Mouse (Mus musculus) liver, embryonic 11.5 days (tissue): ENCODE measurements around the gene Chfr. TPM values are rescaled to one million over a fixed set of nuclear protein-coding genes. Genes with fewer than 3 reads are reported as not detected.

Source experiments
- ATAC-seq: fragments of 200-750 bp; cut with Nextera tagmentation; replicated peaks from 2 replicates; pipeline ENCODE4 v1.8.0; 2017; ENCODE audit warnings: moderate number of reproducible peaks, mild to moderate bottlenecking, moderate TSS enrichment, moderate library complexity; ENCODE audit not compliant: low FRiP score
- DNase-seq: peaks from one replicate; pipeline ENCODE4 v3.0.0-alpha.2; 2017; ENCODE audit warnings: low spot score
- H3K27ac ChIP-seq: fragments of 300-500 bp; sonication (generic); 2 replicates; pipeline ENCODE4 v1.5.1; 2014; ENCODE audit warnings: mild to moderate bottlenecking, low read depth, low read length, control low read depth
- H3K27me3 ChIP-seq: fragments of 300-500 bp; sonication (generic); replicated peaks from 2 replicates; pipeline ENCODE4 v1.6.1; 2014; ENCODE audit warnings: low read length, mixed read lengths; ENCODE audit not compliant: control insufficient read depth, insufficient read depth
- H3K36me3 ChIP-seq: fragments of 300-500 bp; sonication (generic); 2 replicates; pipeline ENCODE4 v1.6.1; 2014; ENCODE audit warnings: mild to moderate bottlenecking, low read length, moderate library complexity, mixed read lengths; ENCODE audit not compliant: control insufficient read depth, insufficient read depth
- H3K4me1 ChIP-seq: fragments of 300-500 bp; sonication (generic); replicated peaks from 2 replicates; pipeline ENCODE4 v1.6.1; 2014; ENCODE audit warnings: low read length, mixed read lengths; ENCODE audit not compliant: control insufficient read depth, insufficient read depth
- H3K4me2 ChIP-seq: fragments of 300-500 bp; sonication (generic); 2 replicates; pipeline ENCODE4 v1.6.1; 2014; ENCODE audit warnings: mild to moderate bottlenecking, control low read depth, moderate library complexity
- H3K4me3 ChIP-seq: fragments of 300-500 bp; sonication (generic); 2 replicates; pipeline ENCODE4 v1.5.1; 2014; ENCODE audit warnings: low read depth, low read length, control low read depth
- H3K9ac ChIP-seq: fragments of 300-500 bp; sonication (generic); 2 replicates; pipeline ENCODE4 v1.6.1; 2014; ENCODE audit warnings: low read depth, low read length, control low read depth
- H3K9me3 ChIP-seq: fragments of 300-500 bp; sonication (generic); 2 replicates; pipeline ENCODE4 v1.6.1; 2016; ENCODE audit warnings: low read length, inconsistent platforms, mixed read lengths; ENCODE audit not compliant: control insufficient read depth
- WGBS: fragments of 180-500 bp; shearing (Covaris S2); extraction: QIAGEN DNeasy Blood & Tissue Kit; methylation state at CpG from one replicate; pipeline ENCODE4 v1.1.7; 2014; 5-methylcytosine and 5-hydroxymethylcytosine counted together
- polyA plus RNA-seq: library from polyadenylated mRNA; unstranded; fragments of >200 nt; fragmentation: Nextera tagmentation; extraction: Ambion mirVana; gene quantifications from 2 replicates; pipeline ENCODE4 v1.2.1, GENCODE M21; 2014

Gene Chfr
- polyA plus RNA-seq, 1 experiment from 2014 or later = 38.9 TPM

DNA sequence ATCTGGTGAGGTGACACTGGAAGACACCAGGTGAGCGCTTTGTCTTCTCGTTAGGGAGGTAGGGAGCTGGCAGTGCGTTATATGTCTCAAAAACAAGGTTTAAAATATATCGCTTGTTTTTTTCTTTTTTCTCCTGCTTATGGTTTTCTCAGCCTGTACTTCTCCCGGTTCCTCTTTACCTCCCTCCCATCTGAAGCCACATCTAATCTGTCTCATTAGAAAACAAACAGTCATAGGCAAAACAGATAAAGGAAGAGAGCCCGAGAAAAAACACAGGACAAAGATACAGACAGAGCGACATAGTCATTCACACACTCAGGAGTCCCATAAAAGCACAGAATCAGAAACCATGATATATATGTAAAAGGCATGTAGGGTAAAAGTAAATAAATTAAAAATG is 4.8 kb downstream of the Chfr start:
- DNase-seq = no peak
- Histone ChIP-seq H3K36me3 (peaks cover 14% of the 10 kb centered on the region; the same call in 1 of the 2 replicates), H3K9ac (no peak overlapping the region), H3K27me3 (no peaks in the 10 kb centered on the region), H3K4me2 (no peak overlapping the region), H3K4me3 (no peak overlapping the region), H3K9me3 (no peaks in the 10 kb centered on the region), H3K4me1 (no peaks in the 10 kb centered on the region; the same call in 1 of the 2 replicates), H3K27ac (no peak overlapping the region)
- no peak for ATAC-seq
- WGBS = 89% methylated on average over 7 of the region's 7 CpGs

GRCm38 (mm10) chr5:110142309-110142708 is 6.7 kb downstream of the Chfr start:
- H3K4me2 ChIP-seq = no peak overlapping the region
- ATAC-seq (no peak), DNase-seq (no peak)
- no peaks in the 10 kb centered on the region for H3K27me3 ChIP-seq
- H3K9me3 ChIP-seq = no peaks in the 10 kb centered on the region
- H3K9ac ChIP-seq = no peak overlapping the region
- peaks cover 23% of the 10 kb centered on the region for H3K36me3 ChIP-seq
- no peak overlapping the region for H3K4me3 ChIP-seq
- no peaks in the 10 kb centered on the region; the same call in 1 of the 2 replicates for H3K4me1 ChIP-seq
- H3K27ac ChIP-seq = no peak overlapping the region
- 95% methylated on average over 2 of the region's 2 CpGs for WGBS

DNA sequence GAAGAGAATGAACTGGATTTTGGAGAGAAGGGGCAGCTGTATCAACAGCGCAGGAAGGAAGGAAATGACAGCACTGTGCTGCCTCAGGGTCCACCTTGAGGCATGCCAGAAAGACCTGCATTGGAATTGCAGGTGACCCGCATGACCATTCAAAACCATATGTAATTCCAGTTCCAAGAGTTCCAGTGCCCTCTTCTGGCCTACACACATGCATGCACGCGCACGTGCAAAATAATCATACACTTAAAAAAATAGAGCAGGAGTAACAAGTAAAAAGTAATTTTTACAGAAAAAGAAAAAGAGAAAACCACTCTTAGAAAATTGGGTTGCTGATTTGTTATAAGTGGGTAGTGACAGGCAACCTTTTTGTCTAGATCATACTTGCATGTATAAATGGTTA is 7.4 kb downstream of the Chfr start:
- H3K9me3 ChIP-seq = no peaks in the 10 kb centered on the region
- DNase-seq = no peak

DNA sequence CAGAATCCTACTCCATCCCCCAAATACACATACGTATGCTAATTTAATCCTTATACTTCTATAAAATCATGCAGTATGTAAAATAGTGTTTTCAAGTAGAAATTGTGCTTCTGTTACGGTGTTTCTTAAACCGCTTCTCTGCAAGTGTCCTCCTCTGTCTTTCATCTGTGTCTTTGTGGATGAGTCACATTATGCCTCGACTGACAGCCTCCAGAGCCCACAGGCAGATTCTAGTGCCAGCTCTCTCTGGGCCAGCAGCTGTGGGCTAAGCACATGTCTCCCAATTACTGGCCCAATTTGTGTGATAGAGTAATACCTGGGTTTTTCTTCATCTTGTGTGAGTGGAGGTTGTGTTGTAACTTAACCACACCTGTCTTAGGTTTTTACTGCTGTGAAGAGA is 33.7 kb downstream of the Chfr start:
- H3K9ac ChIP-seq = no peak overlapping the region
- DNase-seq = no peak
- no peak overlapping the region for H3K27ac ChIP-seq
- no peaks in the 10 kb centered on the region for H3K9me3 ChIP-seq
- no peak overlapping the region for H3K4me2 ChIP-seq
- no peak overlapping the region for H3K4me3 ChIP-seq
- H3K4me1 ChIP-seq = no peaks in the 10 kb centered on the region
- ATAC-seq = no peak
- peaks cover 6% of the 10 kb centered on the region; the same call in 1 of the 2 replicates for H3K36me3 ChIP-seq
- H3K27me3 ChIP-seq = no peaks in the 10 kb centered on the region
- 94% methylated on average over 4 of the region's 4 CpGs for WGBS

More for the DNA sequence above, 7.4 kb downstream of the Chfr start:
- Histone ChIP-seq H3K9ac (no peak overlapping the region), H3K4me1 (no peaks in the 10 kb centered on the region), H3K27me3 (no peaks in the 10 kb centered on the region), H3K27ac (no peak overlapping the region), H3K4me3 (no peak overlapping the region), H3K4me2 (no peak overlapping the region), H3K36me3 (peaks cover 26% of the 10 kb centered on the region)
- WGBS = 86% methylated on average over 5 of the region's 5 CpGs
- no peak for ATAC-seq

DNA sequence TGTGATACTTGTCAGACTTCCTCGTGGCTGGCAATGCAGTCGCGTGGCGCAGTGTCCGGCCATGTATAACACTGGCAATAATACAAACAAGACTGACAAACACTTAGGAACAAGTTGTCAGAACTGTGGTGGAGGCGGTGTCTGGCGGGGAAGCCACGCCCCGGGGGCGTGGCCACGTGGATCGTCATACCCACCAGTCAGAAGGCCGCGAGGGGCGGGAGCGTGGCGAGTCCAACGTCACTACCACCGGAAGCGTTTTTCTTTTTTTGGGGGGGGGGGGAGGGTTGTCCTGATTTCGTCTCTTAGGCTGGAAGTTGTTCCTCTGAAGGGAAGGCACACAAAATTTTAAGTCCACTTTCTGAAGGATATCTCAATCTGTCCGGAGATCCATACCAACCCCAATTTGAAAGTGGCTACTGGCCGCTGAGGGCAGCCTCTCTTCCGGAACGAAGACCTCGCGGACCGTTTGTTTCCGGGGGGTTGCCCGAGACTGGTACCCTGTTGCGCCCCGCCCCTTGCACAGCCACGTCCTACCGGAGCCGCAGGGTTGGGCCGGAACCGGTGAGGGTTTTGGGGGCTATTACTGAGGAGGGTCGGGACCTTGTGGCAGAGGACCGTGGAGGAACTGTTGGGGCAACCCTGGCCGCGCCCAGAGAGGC is 40.8 kb downstream of the Chfr start, which contains the start of gene Golga3:
Golga3 (plus strand) TSS at position 340 of the 659 bp plus-strand sequence.
- WGBS = under 1% methylated on average over 41 of the region's 41 CpGs
- Histone ChIP-seq H3K4me3 (peak within 1 kb of the TSS; percentile 72), H3K27ac (peak within 1 kb of the TSS; percentile 35), H3K27me3 (no peaks in the 10 kb centered on the region), H3K36me3 (no peaks in the 10 kb centered on the region; the same call in 1 of the 2 replicates), H3K4me2 (peak within 1 kb of the TSS; percentile 91), H3K9ac (peak within 1 kb of the TSS; percentile 87), H3K4me1 (peaks cover 21% of the 10 kb centered on the region), H3K9me3 (no peaks in the 10 kb centered on the region)
- ATAC-seq (peak; percentile 96), DNase-seq (peak; percentile 93)

DNA sequence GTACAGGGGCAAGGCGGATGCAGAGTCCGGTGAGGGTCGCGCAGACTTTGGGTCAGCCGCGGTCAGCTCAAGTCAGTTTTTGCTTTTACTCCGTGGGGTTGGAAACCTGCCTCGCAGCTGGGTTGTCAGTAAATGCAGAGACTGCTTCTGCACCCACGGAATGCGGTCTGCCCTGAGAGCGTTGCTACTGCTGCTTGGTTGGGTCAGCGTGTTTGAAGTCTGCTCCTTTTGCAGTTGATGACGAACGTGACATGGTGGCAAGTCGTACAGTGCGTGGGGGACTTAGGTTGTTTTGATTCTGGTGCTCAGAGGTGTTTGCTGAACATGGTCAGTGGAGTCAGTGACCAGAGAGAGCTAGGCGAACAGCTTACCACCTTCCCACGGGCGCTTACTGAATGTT is 41.4 kb downstream of the Chfr start:
- H3K4me1 ChIP-seq = peaks cover 21% of the 10 kb centered on the region
- peak overlapping the region; percentile 34; the same call in 1 of the 2 replicates for H3K27ac ChIP-seq
- ATAC-seq (peak; percentile 24), DNase-seq (no peak)
- peak overlapping the region; percentile 87 for H3K9ac ChIP-seq
- no peaks in the 10 kb centered on the region for H3K27me3 ChIP-seq
- H3K9me3 ChIP-seq = no peaks in the 10 kb centered on the region
- H3K4me3 ChIP-seq = peak overlapping the region; percentile 72
- WGBS = 1% methylated on average over 19 of the region's 19 CpGs
- peak overlapping the region; percentile 91 for H3K4me2 ChIP-seq
- peaks cover 3% of the 10 kb centered on the region; the same call in 1 of the 2 replicates for H3K36me3 ChIP-seq

DNA sequence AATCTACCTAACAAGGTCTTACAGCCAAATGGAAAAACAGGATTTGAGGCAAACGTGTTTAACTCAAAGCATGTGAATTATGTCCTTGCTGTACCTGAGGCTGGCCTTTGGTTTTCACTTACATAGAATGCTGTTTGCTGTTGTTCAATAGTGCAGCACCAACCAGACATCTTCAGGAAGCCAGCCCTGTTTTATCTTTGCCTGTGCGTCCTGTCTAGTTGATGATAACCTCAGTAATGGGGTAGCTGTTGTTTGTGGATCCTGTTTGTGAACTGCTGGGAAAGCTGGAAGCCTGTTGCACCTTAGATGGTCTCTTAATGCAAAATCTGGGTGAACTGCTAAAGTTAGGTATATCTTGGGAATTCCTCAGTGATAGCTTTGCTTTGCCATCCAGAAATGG is 43.0 kb downstream of the Chfr start:
- H3K27me3 ChIP-seq = no peaks in the 10 kb centered on the region
- H3K9ac ChIP-seq = peak overlapping the region; percentile 6; the same call in 1 of the 2 replicates
- H3K4me3 ChIP-seq = no peak overlapping the region
- no peaks in the 10 kb centered on the region for H3K9me3 ChIP-seq
- peaks cover 21% of the 10 kb centered on the region for H3K4me1 ChIP-seq
- peaks cover 6% of the 10 kb centered on the region; the same call in 1 of the 2 replicates for H3K36me3 ChIP-seq
- 48% methylated on average over 2 of the region's 2 CpGs for WGBS
- ATAC-seq (no peak), DNase-seq (no peak)
- no peak overlapping the region for H3K27ac ChIP-seq
- peak overlapping the region; percentile 91 for H3K4me2 ChIP-seq

- Histone ChIP-seq H3K4me1 (peaks cover 21% of the 10 kb centered on the region), H3K27me3 (no peaks in the 10 kb centered on the region), H3K4me3 (no peak overlapping the region), H3K27ac (no peak overlapping the region), H3K9ac (no peak overlapping the region), H3K36me3 (peaks cover 22% of the 10 kb centered on the region), H3K4me2 (no peak overlapping the region), H3K9me3 (no peaks in the 10 kb centered on the region)
- ATAC-seq = no peak
- 87% methylated on average over 5 of the region's 5 CpGs for WGBS
- no peak for DNase-seq
Observed at GRCm38 (mm10) chr5:110181716-110182115, 46.1 kb downstream of the Chfr start.
